Mouse (Mus musculus) kidney, postnatal 25 days (tissue): ENCODE results near the gene Fndc11.

Experiments
- DNase-seq, 2 experiments: peaks; one replicate each; pipeline ENCODE4 v3.0.0; 2021; ENCODE audit warnings: mixed read lengths in 2 of 2

Fndc11 gene

DNA sequence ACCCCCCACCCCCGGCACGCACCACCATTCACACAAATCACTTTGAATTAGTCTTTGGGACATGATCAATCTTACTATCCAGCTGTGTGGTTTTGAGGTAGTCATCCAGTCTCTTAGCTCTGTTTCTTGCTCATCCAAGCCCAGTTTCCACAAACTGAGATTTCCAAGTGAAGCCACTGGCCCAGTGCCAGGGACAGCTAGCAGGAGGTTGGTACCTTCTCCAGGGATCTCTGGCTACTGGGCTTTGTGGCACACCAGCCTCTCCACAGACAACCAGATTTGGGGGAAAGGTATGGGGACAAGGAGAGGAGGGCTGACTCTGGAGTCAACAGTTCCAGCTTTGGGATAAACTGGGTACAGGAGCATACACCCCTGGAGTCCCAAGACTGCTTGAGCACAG lies 548 bp downstream of the Fndc11 start:
- DNase-seq = peak in 1 of 2 experiments; percentile 49

GRCm38 (mm10) chr2:181224994-181225393 lies 5.2 kb downstream of the Fndc11 start:
- no peak for DNase-seq

DNA sequence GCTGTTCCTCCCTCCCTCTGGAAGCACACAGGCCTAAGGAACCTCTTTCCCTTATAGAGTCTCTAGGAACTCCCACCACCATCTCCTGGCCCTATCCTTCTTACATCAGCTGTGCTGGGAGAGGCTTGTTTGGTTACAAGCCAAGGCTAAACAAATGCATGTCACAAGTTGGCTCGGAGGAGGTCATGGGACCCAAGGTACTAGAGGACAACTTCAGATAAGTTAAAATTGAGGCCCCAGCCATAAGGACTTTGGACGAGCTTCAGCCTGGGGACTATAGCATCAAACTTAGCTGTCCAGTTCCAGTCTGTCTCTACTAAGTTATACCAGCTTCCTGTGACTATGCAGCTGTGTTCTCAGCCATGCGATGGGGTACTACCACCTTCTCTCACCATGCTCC lies 7.3 kb downstream of the Fndc11 start:
- DNase-seq = no peak

DNA sequence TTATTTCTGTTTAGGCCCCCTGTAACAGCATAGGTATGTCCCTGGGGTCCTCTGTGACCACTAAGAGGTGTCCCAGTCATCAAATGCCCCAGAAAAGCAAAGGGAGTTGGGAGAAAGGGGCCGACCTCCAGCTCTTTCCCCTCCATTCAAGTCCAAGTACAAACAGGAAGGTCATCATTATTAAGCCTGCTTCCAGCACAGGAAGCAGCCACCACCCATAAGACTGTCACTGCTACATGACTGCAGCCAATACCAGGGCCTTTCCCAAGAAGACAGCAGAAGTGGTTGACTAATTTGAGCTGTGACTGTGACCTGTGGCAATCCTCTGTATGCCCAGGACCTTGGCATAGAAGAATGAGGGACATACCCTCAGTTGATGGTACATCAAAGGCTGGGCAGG lies 8.5 kb downstream of the Fndc11 start:
- peak in 1 of 2 experiments; percentile 25 for DNase-seq

DNA sequence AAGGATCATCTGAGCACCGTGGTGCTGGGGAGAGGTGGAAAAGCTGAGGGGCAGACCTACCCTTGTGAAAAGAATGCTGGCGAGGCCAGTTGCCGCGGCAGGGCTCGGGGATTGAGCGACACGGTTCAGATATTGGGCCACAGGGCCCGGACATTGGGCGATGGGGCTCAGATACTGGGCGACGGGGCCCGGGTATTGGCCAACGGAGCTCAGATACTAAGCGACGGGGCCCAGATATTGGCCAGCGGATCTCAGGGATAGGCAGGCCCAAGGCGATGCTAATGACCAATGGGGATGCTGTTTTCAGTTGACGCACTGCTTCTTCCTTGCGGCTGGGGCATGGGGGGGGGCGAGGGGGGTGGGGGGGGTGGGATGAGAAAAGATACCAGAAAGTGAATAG lies 11.4 kb downstream of the Fndc11 start:
- peak in 1 of 2 experiments; percentile 27 for DNase-seq

DNA sequence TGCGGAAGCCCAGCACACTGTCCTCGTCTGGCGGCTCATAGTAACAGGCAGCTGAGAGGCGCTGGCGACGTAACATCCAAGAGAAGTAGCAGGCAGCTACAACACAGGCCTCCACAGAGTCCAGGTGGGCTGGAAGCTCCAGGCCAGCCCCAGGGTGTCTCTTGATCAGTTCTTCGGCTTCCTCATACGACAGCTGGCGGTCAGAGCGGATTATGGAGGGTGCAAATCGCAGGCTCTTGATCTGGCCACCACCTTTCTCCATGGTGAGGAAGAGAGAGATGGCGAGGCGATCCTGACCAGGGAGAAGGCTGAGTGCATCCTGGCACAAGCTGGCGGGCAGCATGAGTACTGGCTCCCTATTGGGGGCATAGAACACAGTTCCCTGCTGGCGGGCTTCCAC lies 13.6 kb downstream of the Fndc11 start:
- DNase-seq = peak in 1 of 2 experiments; percentile 27

- peak in 1 of 2 experiments; percentile 18 for DNase-seq
Observed at GRCm38 (mm10) chr2:181234680-181235079, 14.9 kb downstream of the Fndc11 start.

DNA sequence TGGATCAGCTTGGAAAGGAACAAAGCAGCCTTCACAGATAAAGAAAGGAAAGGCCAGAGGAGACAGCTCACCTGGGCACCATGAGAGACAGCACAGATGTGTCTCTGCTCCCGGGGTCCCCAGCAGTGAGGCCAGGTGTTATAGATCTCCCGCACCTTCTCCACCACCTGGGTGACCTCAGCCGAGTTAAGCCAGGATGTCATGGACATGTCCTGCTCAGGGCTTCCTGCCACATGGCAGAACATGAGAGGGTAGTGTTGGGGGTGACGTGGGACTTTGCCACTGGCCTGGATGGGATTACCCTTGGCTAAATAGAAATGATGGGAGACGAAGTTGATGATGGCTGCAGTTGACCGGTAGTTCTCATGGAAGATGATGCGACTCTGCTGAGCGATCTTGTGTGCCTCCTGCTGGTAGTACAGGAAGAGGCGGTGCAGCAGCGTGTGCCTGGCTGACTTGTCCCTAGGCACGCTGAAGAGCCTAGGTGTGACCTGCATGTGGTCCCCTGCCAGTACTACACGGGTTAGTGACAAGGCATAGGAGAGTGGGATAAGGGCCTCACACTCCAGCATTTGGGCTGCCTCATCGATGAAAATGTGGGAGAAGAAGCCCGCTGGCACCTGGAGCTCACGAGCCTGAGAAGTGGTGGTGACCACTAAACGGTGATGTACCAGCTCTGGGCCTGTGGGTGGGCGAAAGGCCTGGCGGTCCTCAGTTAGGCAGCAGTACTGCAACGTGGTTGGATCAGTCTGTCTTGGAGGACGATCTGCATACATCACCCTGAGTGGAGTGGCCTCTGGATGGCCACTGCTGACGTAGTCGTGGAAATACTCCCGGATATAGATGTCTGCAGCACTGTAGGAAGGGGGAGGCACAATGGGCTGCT lies 16.1 kb downstream of the Fndc11 start:
- peak in 1 of 2 experiments; percentile 29 for DNase-seq

DNA sequence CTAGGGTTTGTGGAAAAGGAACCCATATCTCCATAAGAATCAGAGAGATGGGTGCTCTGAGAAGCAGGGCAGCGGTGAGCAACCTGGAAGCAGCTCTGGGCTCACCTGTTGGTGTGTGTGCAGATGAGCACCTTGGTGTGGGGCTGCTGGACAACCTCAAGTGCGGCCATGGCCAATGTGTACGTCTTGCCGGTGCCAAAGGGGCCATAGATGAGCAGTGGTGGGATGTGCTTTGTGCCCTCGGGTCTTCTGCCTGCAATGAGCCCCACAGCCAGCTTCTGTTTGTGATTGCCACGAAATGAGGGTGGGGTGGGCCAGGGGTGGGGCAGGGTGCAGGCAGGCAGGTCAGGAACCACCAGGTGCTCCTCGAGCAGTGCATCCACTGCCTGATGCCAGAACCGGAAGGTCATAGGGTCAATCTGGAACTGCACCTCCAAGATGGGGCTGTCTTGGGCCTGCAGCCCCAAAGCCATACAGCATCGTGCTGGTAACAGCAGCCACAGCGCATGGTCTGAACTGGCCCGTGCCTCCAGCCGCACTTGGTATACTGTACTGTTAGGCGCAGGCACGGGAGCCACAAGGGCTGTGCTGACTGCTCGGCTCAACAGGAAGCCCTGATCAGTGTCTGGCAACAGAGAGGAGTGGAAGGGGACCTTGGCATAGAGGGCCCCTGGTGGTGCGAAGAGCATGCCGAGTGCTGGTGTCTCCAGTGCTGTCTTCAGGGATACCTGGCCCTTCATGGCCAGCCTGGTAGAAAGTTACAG lies 17.6 kb downstream of the Fndc11 start:
- peak in 1 of 2 experiments; percentile 34 for DNase-seq

DNA sequence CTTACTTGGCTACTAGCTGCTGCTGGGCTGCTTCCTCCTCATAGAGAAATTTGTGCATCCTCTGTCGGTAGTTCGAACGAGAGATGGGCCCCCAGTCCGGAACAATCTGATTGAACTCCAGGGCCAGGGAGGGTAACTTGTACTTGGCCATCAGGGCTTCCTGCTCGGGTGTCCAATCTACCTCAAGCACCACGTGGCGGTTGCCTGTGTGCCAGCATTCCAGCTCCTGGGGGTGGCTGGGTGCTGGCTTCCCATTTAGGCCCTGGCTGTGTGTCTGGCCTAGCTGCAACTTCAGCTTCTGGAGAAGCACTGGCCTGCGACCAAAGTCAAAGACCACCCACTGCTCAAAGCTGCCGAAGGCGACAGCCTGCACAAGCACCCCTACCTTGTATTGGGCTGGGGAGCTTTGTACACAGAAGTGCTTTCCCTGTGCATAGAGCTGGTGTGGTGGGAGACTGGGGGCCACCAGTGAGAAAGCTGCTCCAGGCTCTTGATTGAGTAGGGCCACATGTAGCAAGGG lies 18.3 kb downstream of the Fndc11 start:
- peak in 1 of 2 experiments; percentile 58 for DNase-seq

GRCm38 (mm10) chr2:181238861-181239260 lies 19.0 kb downstream of the Fndc11 start:
- DNase-seq = peak in 1 of 2 experiments; percentile 16

- peak in 1 of 2 experiments; percentile 36 for DNase-seq
Observed at GRCm38 (mm10) chr2:181239261-181239660, 19.4 kb downstream of the Fndc11 start.

- peak in 1 of 2 experiments; percentile 28 for DNase-seq
Observed at GRCm38 (mm10) chr2:181240806-181241440, 21.1 kb downstream of the Fndc11 start.

DNA sequence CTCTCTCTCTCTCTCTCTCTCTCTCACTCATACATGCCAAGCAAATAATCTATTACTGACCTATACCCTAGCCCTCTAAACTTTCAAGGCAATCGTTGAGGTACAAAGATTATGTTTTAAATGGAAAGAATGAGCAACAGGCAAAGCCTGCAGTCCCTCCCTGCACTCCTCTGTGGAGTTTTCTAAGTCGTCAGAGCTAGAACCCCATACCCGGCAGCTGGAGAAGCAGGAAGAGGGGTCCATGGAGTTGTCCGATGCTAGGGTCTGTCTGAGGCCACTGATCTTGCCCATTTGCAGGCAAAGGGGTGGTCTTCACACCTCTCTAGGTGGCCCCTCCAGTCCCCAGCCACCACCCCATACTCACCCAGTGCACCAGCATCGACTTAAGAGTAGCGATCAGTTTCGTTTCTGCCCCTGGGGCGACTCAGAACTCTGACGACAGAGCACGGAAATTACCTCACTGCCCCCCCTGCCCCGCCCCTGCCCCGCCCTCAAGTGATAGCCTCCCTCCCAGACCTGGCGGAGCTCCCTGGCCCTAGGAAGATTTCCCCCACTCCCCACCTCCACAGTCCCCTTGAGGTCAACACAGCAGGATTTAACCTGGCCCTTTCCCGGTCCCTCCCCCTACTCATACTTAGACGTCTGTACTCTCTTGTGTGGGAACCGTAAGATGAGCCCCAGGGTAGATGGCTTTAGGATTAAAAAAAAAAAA lies 21.9 kb downstream of the Fndc11 start, which contains the start of gene Helz2:
Helz2 (minus strand) TSS at position 426 of the 712 bp plus-strand sequence.
- DNase-seq = peak; percentile 65 to 79

DNA sequence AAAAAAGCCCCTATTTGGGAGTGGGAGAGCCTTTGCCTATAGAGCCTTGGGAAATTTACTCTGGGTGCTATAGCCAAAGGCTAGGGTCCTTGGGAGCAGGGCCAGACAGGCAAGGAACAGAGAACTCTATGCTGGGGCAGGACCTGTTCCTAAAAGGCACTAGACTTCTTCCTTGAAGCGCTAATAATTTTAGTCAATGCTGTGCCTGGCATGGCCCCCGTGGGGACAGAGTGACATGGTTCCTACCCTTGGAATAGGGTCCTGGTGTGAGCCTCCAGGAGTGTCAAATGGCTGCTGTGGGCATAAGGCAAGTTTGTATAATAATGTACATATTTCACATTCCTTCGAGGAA lies 22.5 kb downstream of the Fndc11 start:
- no peak for DNase-seq

- DNase-seq = peak; percentile 42 to 48
Observed at GRCm38 (mm10) chr2:181243706-181244394, 24.0 kb downstream of the Fndc11 start.

- no peak for DNase-seq
Observed at GRCm38 (mm10) chr2:181245031-181245430, 25.2 kb downstream of the Fndc11 start.

DNA sequence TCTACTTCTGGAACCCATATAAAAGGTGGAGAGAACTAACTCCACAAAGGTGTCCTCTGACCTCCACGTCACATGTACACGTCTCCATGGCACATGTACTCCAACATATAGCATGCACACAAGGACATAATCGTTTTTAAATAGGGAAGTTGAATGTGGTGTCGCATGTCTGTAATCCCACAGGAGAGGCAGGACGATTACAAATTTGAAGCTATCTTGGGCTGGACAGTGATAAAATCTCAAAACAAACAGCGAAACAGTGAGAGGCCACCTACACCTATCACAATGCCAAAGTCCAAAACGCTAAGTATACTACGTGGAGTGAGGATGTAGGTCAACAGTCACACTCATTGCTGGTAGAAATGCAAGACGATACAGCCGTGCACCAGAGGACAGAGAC lies 29.4 kb downstream of the Fndc11 start:
- no peak for DNase-seq

- DNase-seq = no peak
Observed at GRCm38 (mm10) chr2:181251841-181252240, 32.0 kb downstream of the Fndc11 start.

- DNase-seq = no peak
Observed at GRCm38 (mm10) chr2:181253248-181253647, 33.4 kb downstream of the Fndc11 start.

DNA sequence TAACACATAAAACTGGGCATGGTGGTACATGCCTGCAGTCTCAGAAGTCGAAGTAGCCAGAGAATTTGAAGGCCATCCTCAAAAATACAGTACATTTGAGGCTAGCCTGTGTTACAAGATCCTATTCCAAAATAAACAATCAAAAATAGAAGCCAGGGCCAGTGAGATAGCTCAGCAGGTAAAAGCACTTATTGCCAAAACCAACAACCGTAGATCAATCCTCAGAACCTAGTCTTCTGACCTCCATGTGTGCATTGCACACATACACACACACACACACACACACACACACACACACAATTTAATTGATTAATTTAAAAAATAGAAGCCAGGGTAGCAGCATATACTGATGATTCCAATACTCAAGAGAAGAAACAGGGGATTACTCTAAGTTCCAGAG lies 47.0 kb downstream of the Fndc11 start:
- DNase-seq = no peak

DNA sequence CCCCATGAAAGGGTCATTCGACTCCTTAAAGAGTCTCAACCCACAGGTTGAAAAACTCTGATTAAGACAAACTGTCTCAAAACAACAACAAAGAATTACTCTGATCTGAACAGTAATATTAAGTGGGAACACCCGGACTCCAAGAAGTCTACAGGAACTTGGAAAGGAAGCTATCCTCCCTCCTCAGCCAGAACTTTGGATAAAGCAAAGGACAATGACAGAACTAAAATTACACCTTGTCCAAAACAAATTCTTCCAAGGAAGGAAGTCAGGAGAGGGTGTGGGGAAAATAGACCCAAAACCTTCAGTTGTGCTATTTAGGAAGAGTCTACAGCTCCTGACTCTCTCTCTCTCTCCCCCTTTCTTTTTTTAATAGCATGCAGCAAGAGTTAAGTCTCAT lies 52.3 kb downstream of the Fndc11 start:
- no peak for DNase-seq
